Mouse (Mus musculus): ENCODE results near the gene Gm7876.
"Not testable (repeated sequence)": the region's sequence is repeated elsewhere in the genome, so short reads cannot be mapped to it uniquely, and the experiment has no call there.

The Gm7876 gene

GRCm38 (mm10) chr14:4708938-4709337 is at the start of gene Gm7876:
Gene Gm7876 (plus strand): TSS chr14:4709238.
- not testable (repeated sequence) for DNase-seq (ENCODE audit: low read depth in 2 of 2, low spot score in 2 of 2)

GRCm38 (mm10) chr14:4663892-4664291 is 45.1 kb upstream of the Gm7876 start, which contains the start of gene Gm3239:
Gene Gm3239 (plus strand): TSS chr14:4664192.
- not testable (repeated sequence) for DNase-seq (ENCODE audit: low read depth in 2 of 2, low spot score in 2 of 2)

GRCm38 (mm10) chr14:4726038-4726880 is 17.2 kb downstream of the Gm7876 start, which contains the start of gene Gm3252:
Gene Gm3252 (plus strand): TSS chr14:4726775.
- DNase-seq (ENCODE audit: low read depth in 2 of 2, low spot score in 2 of 2) = not testable (repeated sequence)

Data from CD8-positive naive resting alpha-beta T cell, adult 2 months (primary cell).